Mouse (Mus musculus): ENCODE data around the gene Olfr965.

The Olfr965 gene

GRCm38 (mm10) chr9:39711053-39711452, at the start of gene Olfr965:
Gene Olfr965 (plus strand): TSS chr9:39711353.
- DNase-seq (ENCODE audit: inconsistent ontology term), result no peak

GRCm38 (mm10) chr9:39666905-39667304, 44.2 kb upstream of the Olfr965 start, which contains the start of gene Olfr963:
Gene Olfr963 (plus strand): TSS chr9:39667205.
- DNase-seq (ENCODE audit: inconsistent ontology term), result no peak

- DNase-seq (ENCODE audit: inconsistent ontology term), result no peak
Measured at GRCm38 (mm10) chr9:39669723-39670122, 41.4 kb upstream of the Olfr965 start.

GRCm38 (mm10) chr9:39674820-39675219, 36.3 kb upstream of the Olfr965 start:
- DNase-seq (ENCODE audit: inconsistent ontology term), result no peak

GRCm38 (mm10) chr9:39678557-39678956, 32.6 kb upstream of the Olfr965 start:
- no peak for DNase-seq (ENCODE audit: inconsistent ontology term)

- no peak for DNase-seq (ENCODE audit: inconsistent ontology term)
Measured at GRCm38 (mm10) chr9:39679280-39679679, 31.9 kb upstream of the Olfr965 start.

- DNase-seq (ENCODE audit: inconsistent ontology term), result peak; percentile 6
Measured at GRCm38 (mm10) chr9:39701123-39701522, 10.0 kb upstream of the Olfr965 start.

GRCm38 (mm10) chr9:39707017-39707416, 4.1 kb upstream of the Olfr965 start, which contains the start of gene Olfr149:
Gene Olfr149 (minus strand): TSS chr9:39707117.
- no peak for DNase-seq (ENCODE audit: inconsistent ontology term)

- DNase-seq (ENCODE audit: inconsistent ontology term), result no peak
Measured at GRCm38 (mm10) chr9:39708958-39709357, 2.2 kb upstream of the Olfr965 start.

GRCm38 (mm10) chr9:39730678-39731077, 19.5 kb downstream of the Olfr965 start, which contains the start of gene Olfr150:
Gene Olfr150 (plus strand): TSS chr9:39730978.
- DNase-seq (ENCODE audit: inconsistent ontology term), result no peak

- no peak for DNase-seq (ENCODE audit: inconsistent ontology term)
Measured at GRCm38 (mm10) chr9:39740741-39741140, 29.6 kb downstream of the Olfr965 start.

- no peak for DNase-seq (ENCODE audit: inconsistent ontology term)
Measured at GRCm38 (mm10) chr9:39745949-39746348, 34.8 kb downstream of the Olfr965 start, which contains the start of gene Olfr967. Gene Olfr967 (plus strand): TSS chr9:39746249.

- DNase-seq (ENCODE audit: inconsistent ontology term), result no peak
Measured at GRCm38 (mm10) chr9:39746428-39746827, 35.3 kb downstream of the Olfr965 start.

Data from Muller cell, postnatal 12 days (primary cell).